22 mouse cellular contexts compared by ENCODE assay signal in the genomic region with DNA sequence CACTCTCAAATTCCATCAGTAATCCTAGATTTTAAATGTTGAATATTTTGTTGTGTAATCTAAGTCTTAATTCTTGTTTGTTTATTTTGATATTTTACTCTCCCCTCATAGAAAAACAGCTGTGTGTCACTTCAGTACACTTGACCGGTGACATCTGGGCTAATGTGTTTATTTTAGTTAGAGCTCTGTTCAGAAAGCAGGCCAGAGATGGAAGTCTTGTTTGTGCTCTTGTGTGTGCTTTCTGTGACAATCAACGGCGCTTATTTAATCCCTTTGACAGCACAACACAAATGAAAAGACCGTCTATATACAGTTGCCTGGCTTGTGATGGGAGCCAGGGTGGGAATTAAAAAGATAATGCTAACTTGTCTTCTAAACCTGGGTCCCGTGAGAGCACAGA. TPM values are rescaled to one million over a fixed set of nuclear protein-coding genes. Genes with fewer than 3 reads are reported as not detected.
DNase-seq lines count a peak whose midpoint lies in the region; ATAC-seq and TF ChIP-seq lines count a peak whose summit lies in the region.
"Had no signal": no experiment of that assay in that cellular context is flagged by ENCODE, and none has a peak within 500 bp of the region (broad histone marks: within the 10 kb centered on the region; RNA-seq: fewer than 3 reads in every experiment).

No protein-coding gene starts in this region.

- no peak overlapping the region for H3K27ac ChIP-seq in lung, embryonic 16.5 days (ENCODE audit: low read length)
- H3K27ac ChIP-seq: forebrain, embryonic 13.5 days; liver, embryonic 14.5 days; stomach, postnatal 0 days had no signal

- 13% methylated on average over 5 of the region's 5 CpGs for WGBS in lung, embryonic 16.5 days
- 48% methylated on average over 5 of the region's 5 CpGs for WGBS in lung, adult 2 months

- H3K4me2 ChIP-seq in lung, embryonic 16.5 days (ENCODE audit: low read depth, low read length): no peak overlapping the region
- H3K4me2 ChIP-seq: forebrain, embryonic 13.5 days had no signal

- H3K9ac ChIP-seq in lung, embryonic 16.5 days (ENCODE audit: low read length): no peak overlapping the region
- H3K9ac ChIP-seq: forebrain, embryonic 13.5 days; liver, embryonic 14.5 days had no signal

- no peaks in the 10 kb centered on the region for H3K36me3 ChIP-seq in lung, embryonic 16.5 days (ENCODE audit: control insufficient read depth, insufficient read depth, low read length)

- H3K27me3 ChIP-seq in lung, embryonic 16.5 days (ENCODE audit: control insufficient read depth, insufficient read depth, low read depth, low read length): no peaks in the 10 kb centered on the region
- H3K27me3 ChIP-seq: CH12.LX; forebrain, embryonic 13.5 days had no signal

- H3K4me3 ChIP-seq in lung, embryonic 16.5 days (ENCODE audit: low read length): no peak overlapping the region
- no peak overlapping the region for H3K4me3 ChIP-seq in lung, adult 2 months (replicated peaks; ENCODE audit: extremely low read depth, low read depth, low read length)
- H3K4me3 ChIP-seq: forebrain, embryonic 13.5 days had no signal

- ATAC-seq in lung, embryonic 16.5 days (ENCODE audit: low read depth): peak; percentile 74
- ATAC-seq: forebrain, embryonic 13.5 days; hindbrain, embryonic 16.5 days; midbrain, embryonic 16.5 days had no signal

- DNase-seq in kidney, postnatal 14 days: peak; percentile 34
- DNase-seq in kidney, adult 18-20 months: no peak
- no peak for DNase-seq in lung, adult 2 months
- peak; percentile 41 for DNase-seq in lung, postnatal 10 days
- peak; percentile 30 for DNase-seq in retina, embryonic 14.5 days (ENCODE audit: low spot score)
- DNase-seq in left cerebral cortex, postnatal 36 days (ENCODE audit: low spot score in 2 of 2): no peak
- DNase-seq in heart, postnatal 25 days (ENCODE audit: low spot score): no peak
- DNase-seq: adrenal gland, postnatal 10 days; cerebellum, adult 9-10 months; cerebellum, postnatal 36 days; gastrocnemius, postnatal 14 days; heart, postnatal 14 days; left cerebral cortex, postnatal 4 days; right cerebral cortex, postnatal 4 days; thymus, adult 2 months had no signal

- TF ChIP-seq CTCF in lung, adult 2 months (IDR thresholded peaks at IDR 0.05; ENCODE audit: insufficient read depth, low read length): no peak

- H3K4me1 ChIP-seq in lung, embryonic 16.5 days (replicated peaks; ENCODE audit: control insufficient read depth, insufficient read depth, low read length): peaks cover 19% of the 10 kb centered on the region
- H3K4me1 ChIP-seq in lung, adult 2 months (ENCODE audit: control insufficient read depth, insufficient read depth, low read length): peaks cover 7% of the 10 kb centered on the region

- no peaks in the 10 kb centered on the region for H3K9me3 ChIP-seq in lung, embryonic 16.5 days (ENCODE audit: control insufficient read depth, low read length)
- H3K9me3 ChIP-seq: forebrain, embryonic 13.5 days had no signal

- no peak for TF ChIP-seq POLR2A in lung, adult 2 months (IDR thresholded peaks at IDR 0.05; ENCODE audit: borderline replicate concordance, extremely low read depth, low read depth, low read length)

- intact Hi-C loops in left cerebral cortex, postnatal 36 days (cut with DNase I): no loop called here
- intact Hi-C loops in heart, postnatal 25 days (cut with DNase I): no loop called here

RNA-seq across cellular contexts. Expression of a gene that starts 53.9 kb away (rescaled TPM):
- 21.4 and 24.2 TPM in 2 replicates for polyA plus RNA-seq in lung, embryonic 16.5 days (2015; fragmentation: Nextera tagmentation; extraction: Ambion mirVana)
- 2.8 and 3.4 TPM in 2 replicates for polyA plus RNA-seq in lung, adult 2 months (2012; rRNA removed)
- total RNA-seq in left cerebral cortex, postnatal 36 days (2021): 10 to 100 TPM; 19.2 to 20.6 TPM
- total RNA-seq in heart, postnatal 25 days (2021): 1 to 10 TPM; 3.8 to 9.1 TPM

Comparison
In these comparisons a context has a peak if more than half of its experiments do, and no peak if none do; other contexts are left out.
1. DNase-seq: peak in kidney, postnatal 14 days (single experiment), lung, postnatal 10 days (single experiment) and retina, embryonic 14.5 days (single experiment); none in kidney, adult 18-20 months (single experiment), lung, adult 2 months (single experiment), left cerebral cortex, postnatal 36 days (0 of 2) and heart, postnatal 25 days (single experiment).